Mouse (Mus musculus): Measurements from ENCODE around the gene Bloc1s1.
A peak's percentile ranks its signal among the peaks of the same experiment; 100 is the strongest.

Gene Bloc1s1

DNA sequence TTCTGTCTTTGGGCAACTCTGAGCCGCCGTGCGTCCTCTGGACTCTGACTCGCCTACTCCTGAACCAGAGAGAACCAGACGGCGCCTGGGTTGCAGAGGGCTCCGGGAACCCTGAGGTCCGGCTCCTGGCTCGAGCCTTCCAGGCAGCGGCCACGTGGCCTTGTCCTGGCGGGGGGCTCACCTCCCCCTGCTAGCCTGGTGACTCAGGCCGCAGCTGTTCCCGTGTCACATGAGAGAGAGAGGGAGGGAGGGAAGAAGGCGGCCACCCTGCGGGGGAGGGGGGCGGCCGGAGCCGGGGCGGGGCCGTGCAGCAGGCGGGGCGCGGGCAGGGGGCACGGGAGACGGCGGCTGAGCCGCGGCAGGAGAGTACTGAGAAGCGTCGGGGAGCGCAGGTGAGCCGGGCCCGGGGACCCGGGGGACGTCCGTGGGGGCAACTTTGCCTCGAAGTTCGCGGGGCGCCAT, 14.2 kb downstream of the Bloc1s1 start:
- peak in 1 of 2 experiments; percentile 37 for DNase-seq (ENCODE audit: low spot score in 2 of 2)

- no peak for DNase-seq (ENCODE audit: low spot score in 2 of 2)
Observed at GRCm38 (mm10) chr10:128908778-128909448, 14.9 kb downstream of the Bloc1s1 start.

DNA sequence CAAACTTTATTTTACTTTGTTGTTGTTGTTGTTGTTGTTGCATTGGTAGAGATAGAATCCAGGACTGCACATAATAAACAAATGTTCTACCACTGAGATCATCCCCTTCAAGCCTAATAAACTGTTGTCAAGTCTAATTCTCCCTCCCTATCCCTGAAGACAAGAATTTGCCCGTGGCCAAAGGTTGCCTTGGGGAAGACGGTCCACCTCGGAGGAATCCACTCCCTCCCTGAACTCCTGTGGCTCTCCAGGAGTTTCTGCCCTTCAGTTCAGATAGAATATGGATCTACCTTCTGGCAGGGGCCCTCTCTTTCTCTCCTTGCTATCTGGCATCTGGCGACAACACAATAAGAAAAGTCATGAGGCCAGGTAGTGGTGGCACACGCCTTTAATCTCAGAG, 19.0 kb downstream of the Bloc1s1 start:
- no peak for DNase-seq (ENCODE audit: low spot score in 2 of 2)

- no peak for DNase-seq (ENCODE audit: low spot score in 2 of 2)
Observed at GRCm38 (mm10) chr10:128902409-128902988, 21.3 kb downstream of the Bloc1s1 start.

DNA sequence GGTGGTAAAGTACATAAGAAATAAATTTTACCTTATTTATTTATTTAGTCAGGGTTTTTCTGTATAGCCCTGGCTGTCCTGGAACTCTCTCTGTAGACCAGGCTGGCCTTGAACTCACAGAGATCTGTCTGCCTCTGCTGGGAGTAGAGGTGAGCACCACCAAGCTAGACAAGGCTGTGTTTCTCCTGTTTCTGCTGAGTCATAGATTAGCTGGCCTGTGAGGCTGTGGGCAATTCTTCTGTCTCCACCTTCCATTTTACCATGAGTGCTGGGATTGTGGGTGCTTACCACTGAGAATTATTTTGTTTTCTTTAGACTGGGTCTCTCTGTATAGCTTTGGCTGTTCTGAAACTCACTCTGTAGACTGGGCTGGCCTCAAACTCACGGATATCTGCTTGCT, 22.4 kb downstream of the Bloc1s1 start:
- DNase-seq (ENCODE audit: low spot score in 2 of 2): no peak

GRCm38 (mm10) chr10:128900698-128901097, 23.1 kb downstream of the Bloc1s1 start, which contains the start of gene Cd63:
Gene Cd63 (plus strand): TSS chr10:128900989.
- DNase-seq (ENCODE audit: low spot score in 2 of 2): no peak

DNA sequence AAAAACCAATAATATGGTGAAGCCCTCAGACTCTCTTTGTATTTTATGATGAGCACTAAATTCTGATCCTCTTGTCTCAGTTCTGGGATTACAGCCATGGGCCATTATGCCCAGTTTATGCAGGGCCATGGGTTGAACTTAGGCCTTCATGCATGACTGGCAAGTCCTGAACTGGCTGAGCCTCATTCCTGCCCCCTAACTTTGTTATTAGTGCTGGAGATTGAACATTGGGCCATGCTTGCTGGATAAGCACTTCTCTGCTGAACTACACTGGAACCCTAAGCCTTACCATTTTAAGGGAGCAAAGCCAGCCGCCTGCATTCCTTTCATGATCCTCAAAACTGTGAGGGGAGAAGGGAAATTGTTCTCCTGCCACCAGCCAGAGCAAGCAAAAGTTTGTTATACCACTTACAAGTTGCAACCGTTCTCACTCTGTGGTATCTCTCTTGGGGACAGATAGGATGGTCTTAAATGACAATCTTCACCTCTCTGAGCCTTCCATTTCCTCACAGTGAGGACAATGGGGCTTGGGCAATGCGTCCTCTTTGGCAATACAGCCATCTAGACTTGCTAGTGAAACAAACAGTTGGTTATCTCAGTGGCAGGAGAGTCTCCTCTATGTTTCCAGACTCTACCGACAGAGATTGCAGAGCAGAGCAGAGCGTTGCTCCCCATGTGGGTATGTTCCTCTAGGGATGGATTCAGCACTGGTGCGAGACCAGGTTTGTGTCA, 23.9 kb downstream of the Bloc1s1 start:
- no peak for DNase-seq (ENCODE audit: low spot score in 2 of 2)

DNA sequence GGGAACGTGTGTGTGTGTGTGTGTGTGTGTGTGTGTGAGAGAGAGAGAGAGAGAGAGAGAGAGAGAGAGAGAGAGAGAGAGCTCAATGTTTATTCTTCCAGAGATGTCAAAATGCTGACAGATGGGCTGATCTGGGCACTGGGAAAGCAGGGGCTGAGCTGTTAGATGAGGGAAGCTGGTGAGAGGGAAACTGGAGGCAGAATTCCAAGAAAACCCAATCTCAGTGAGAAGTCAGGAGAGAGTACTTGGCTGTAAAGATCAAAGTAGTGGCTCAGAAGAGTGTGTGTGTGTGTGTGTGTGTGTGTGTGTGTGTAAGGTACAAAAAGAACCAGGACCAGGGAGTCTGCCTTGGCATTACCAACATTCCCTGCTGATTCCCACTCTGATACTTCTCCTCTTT, 26.3 kb downstream of the Bloc1s1 start:
- no peak for DNase-seq (ENCODE audit: low spot score in 2 of 2)

GRCm38 (mm10) chr10:128896807-128897206, 27.0 kb downstream of the Bloc1s1 start:
- no peak for DNase-seq (ENCODE audit: low spot score in 2 of 2)

DNA sequence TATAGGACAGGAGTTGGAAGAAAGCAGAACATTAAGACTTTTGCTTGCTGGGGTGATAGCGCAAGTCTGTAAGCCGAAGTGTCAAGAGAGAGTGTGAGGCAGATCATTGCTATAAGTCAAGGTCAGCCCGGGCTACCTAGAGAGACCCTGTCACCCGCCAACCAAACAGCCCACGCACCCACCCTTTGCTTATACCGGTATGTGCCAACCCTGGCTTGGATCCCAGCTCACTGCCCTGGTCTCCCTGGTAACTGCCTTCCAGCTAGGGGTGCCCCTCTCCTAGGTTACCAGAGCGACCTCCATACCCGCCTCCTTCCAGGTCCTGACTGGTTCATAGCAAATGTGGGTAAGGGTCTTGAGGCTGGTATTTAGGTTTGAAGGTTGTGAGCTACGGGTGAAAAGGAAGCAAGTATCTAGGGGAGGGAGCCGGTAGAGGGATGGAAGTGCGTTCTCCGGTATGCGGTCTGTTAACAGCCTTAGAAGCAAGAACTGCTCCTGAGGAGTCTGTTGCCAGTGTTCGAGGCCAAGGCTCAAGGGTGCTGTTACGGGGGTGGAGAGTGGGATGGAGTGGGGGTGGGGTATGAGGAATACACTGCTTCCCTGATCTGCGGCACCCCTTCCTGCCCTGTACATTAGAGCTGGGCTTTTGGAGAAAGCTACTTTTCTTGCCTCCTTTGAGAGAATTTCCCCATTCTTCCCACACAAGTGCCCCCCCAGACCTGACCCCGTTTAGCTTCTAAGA, 27.7 kb downstream of the Bloc1s1 start:
- DNase-seq (ENCODE audit: low spot score in 2 of 2): no peak

- DNase-seq (ENCODE audit: low spot score in 2 of 2): peak; percentile 70 to 82
Observed at GRCm38 (mm10) chr10:128895437-128895836, 28.4 kb downstream of the Bloc1s1 start.

DNA sequence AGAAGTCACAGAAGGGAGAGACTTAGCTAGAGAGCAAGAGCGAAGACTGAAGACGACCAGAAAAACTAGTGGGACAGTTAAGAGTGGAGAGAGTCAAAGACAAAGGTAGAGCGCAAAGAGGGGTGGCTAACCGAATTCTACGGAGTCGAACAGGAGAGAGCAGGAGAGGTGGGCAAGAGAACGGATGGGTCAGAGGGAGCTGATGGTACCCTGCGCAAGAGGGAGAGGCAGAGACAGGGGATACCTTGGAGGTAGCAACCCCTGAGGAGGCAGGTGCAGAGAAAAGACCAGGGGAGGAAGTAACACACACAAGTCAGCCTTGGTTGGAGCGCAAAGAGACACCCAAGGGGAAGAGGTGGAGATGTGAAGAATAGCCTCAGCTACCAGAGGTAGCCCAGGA, 31.6 kb downstream of the Bloc1s1 start:
- DNase-seq (ENCODE audit: low spot score in 2 of 2): no peak

GRCm38 (mm10) chr10:128891296-128892094, 32.3 kb downstream of the Bloc1s1 start, which contains the start of gene Gdf11:
Gene Gdf11 (minus strand): TSS chr10:128891718.
- DNase-seq (ENCODE audit: low spot score in 2 of 2): peak; percentile 67 to 69

- DNase-seq (ENCODE audit: low spot score in 2 of 2): peak in 1 of 2 experiments; percentile 18
Observed at GRCm38 (mm10) chr10:128890383-128891295, 33.2 kb downstream of the Bloc1s1 start.

DNA sequence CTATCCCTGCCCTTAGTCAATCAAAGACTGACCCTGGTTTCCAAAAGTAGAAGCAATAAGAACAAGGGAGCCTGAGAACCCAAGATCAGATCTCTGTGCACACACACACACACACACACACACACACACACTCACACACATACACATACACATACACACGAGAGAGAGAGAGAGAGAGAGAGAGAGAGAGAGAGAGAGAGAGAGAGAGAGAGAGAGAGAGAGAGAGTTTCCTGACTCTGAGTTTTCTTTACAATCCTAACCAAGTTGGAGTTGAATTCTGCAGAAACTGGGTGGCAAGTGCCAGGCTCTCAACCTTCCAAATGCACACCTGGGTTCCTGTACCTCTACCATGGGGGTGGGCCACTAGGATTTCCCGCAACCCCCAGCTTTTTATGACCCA, 34.0 kb downstream of the Bloc1s1 start:
- DNase-seq (ENCODE audit: low spot score in 2 of 2): no peak

- peak in 1 of 2 experiments; percentile 20 for DNase-seq (ENCODE audit: low spot score in 2 of 2)
Observed at GRCm38 (mm10) chr10:128888941-128889827, 34.7 kb downstream of the Bloc1s1 start.

GRCm38 (mm10) chr10:128882067-128882466, 41.8 kb downstream of the Bloc1s1 start:
- DNase-seq (ENCODE audit: low spot score in 2 of 2): no peak

GRCm38 (mm10) chr10:128878811-128879210, 45.0 kb downstream of the Bloc1s1 start:
- DNase-seq (ENCODE audit: low spot score in 2 of 2): no peak

- DNase-seq (ENCODE audit: low spot score in 2 of 2): no peak
Observed at GRCm38 (mm10) chr10:128878291-128878690, 45.5 kb downstream of the Bloc1s1 start.
